ENCODE assay signal across 12 mouse cellular contexts in the genomic region with DNA sequence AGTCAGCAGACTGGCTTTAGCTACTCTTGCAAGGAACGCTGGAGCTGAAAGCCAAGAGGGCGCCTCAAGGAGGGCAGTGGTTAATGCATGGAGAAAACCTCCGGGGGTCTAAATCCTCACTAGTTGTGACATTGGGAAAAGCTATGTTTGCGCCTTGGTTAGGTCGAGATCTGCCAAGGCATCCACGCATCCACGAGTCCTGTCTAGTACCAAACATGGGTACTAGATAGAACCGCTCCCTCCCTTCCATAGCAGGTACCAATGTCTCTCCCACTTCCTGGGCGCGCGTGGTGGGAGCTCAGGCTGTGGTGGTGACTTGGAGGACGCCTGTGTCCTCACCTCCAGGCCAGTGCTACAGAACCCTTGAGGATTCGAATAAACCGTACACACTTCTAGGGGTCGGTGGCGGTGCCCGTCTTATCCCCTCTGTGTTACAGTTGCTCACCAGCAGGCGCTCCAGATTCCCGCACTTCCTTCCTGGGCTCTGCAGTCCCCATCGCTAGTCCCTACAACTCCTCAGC. TPM values are rescaled to one million over a fixed set of nuclear protein-coding genes. Genes with fewer than 3 reads are reported as not detected.
DNase-seq lines count a peak whose midpoint lies in the region; ATAC-seq and TF ChIP-seq lines count a peak whose summit lies in the region.
"Had no signal": no experiment of that assay in that cellular context is flagged by ENCODE, and none has a peak within 500 bp of the region (broad histone marks: within the 10 kb centered on the region; RNA-seq: fewer than 3 reads in every experiment).

No protein-coding gene starts in this region.

- 2% methylated on average over 20 of the region's 20 CpGs for WGBS in embryonic facial prominence, embryonic 12.5 days
- 6% methylated on average over 20 of the region's 20 CpGs for WGBS in hindbrain, embryonic 14.5 days
- WGBS in neural tube, embryonic 13.5 days: 3% methylated on average over 20 of the region's 20 CpGs

- peak; percentile 33 for TF ChIP-seq CTCF in left cerebral cortex, adult 2 months (IDR thresholded peaks at IDR 0.05)

- 0 out of 2 replicates have a peak overlapping the region, but pooled peaks have one; percentile 13 for H3K4me3 ChIP-seq in left cerebral cortex, adult 2 months
- no peak overlapping the region for H3K4me3 ChIP-seq in embryonic facial prominence, embryonic 12.5 days
- H3K4me3 ChIP-seq in hindbrain, embryonic 14.5 days (replicated peaks; ENCODE audit: low read length): peak overlapping the region; percentile 3; the same call in 1 of the 2 replicates
- peak overlapping the region; percentile 36; the same call in 1 of the 2 replicates for H3K4me3 ChIP-seq in neural tube, embryonic 13.5 days

- peak overlapping the region; percentile 95 for H3K27ac ChIP-seq in left cerebral cortex, adult 2 months
- H3K27ac ChIP-seq in embryonic facial prominence, embryonic 12.5 days: no peak overlapping the region
- peak overlapping the region; percentile 99 for H3K27ac ChIP-seq in hindbrain, embryonic 14.5 days
- peak overlapping the region; percentile 99 for H3K27ac ChIP-seq in neural tube, embryonic 13.5 days (replicated peaks)
- H3K27ac ChIP-seq: embryonic facial prominence, embryonic 15.5 days; gastrocnemius, adult 2 months had no signal

- ATAC-seq in embryonic facial prominence, embryonic 12.5 days (ENCODE audit: insufficient number of reproducible peaks, insufficient read depth, low FRiP score, low TSS enrichment): 0 out of 2 replicates have a peak, but pooled peaks have one; percentile 37
- ATAC-seq in hindbrain, embryonic 14.5 days (ENCODE audit: low FRiP score): no peak
- ATAC-seq in neural tube, embryonic 13.5 days (ENCODE audit: low read depth): peak; percentile 3; the same call in 1 of the 2 replicates
- ATAC-seq in megakaryocyte, adult 5-6 weeks (ENCODE audit: poor library complexity, severe bottlenecking): no peak
- ATAC-seq in erythroid progenitor cell, adult 5-6 weeks (replicated peaks; ENCODE audit: low FRiP score, poor library complexity, severe bottlenecking): no peak

- no peak overlapping the region for H3K4me2 ChIP-seq in embryonic facial prominence, embryonic 12.5 days (replicated peaks)
- H3K4me2 ChIP-seq in hindbrain, embryonic 14.5 days (replicated peaks): peak overlapping the region; percentile 68
- peak overlapping the region; percentile 65 for H3K4me2 ChIP-seq in neural tube, embryonic 13.5 days

- no peaks in the 10 kb centered on the region for H3K9me3 ChIP-seq in embryonic facial prominence, embryonic 12.5 days
- H3K9me3 ChIP-seq in hindbrain, embryonic 14.5 days (ENCODE audit: control insufficient read depth, low read length): no peaks in the 10 kb centered on the region
- no peaks in the 10 kb centered on the region for H3K9me3 ChIP-seq in neural tube, embryonic 13.5 days
- H3K9me3 ChIP-seq: embryonic facial prominence, embryonic 15.5 days had no signal

- no peaks in the 10 kb centered on the region for H3K36me3 ChIP-seq in embryonic facial prominence, embryonic 12.5 days
- peaks cover 26% of the 10 kb centered on the region; the same call in 1 of the 2 replicates for H3K36me3 ChIP-seq in hindbrain, embryonic 14.5 days (replicated peaks; ENCODE audit: control insufficient read depth, insufficient read depth)
- peaks cover 24% of the 10 kb centered on the region; the same call in 1 of the 2 replicates for H3K36me3 ChIP-seq in neural tube, embryonic 13.5 days
- H3K36me3 ChIP-seq: embryonic facial prominence, embryonic 15.5 days had no signal

- H3K27me3 ChIP-seq in embryonic facial prominence, embryonic 12.5 days: peaks cover 99% of the 10 kb centered on the region
- H3K27me3 ChIP-seq in hindbrain, embryonic 14.5 days (ENCODE audit: control insufficient read depth, insufficient read depth, low read length): peaks cover 6% of the 10 kb centered on the region; the same call in 1 of the 2 replicates
- H3K27me3 ChIP-seq in neural tube, embryonic 13.5 days: peaks cover 48% of the 10 kb centered on the region

- no peak overlapping the region for H3K9ac ChIP-seq in embryonic facial prominence, embryonic 12.5 days
- H3K9ac ChIP-seq in hindbrain, embryonic 14.5 days: peak overlapping the region; percentile 80
- H3K9ac ChIP-seq in neural tube, embryonic 13.5 days: peak overlapping the region; percentile 83
- H3K9ac ChIP-seq: embryonic facial prominence, embryonic 15.5 days; lung, embryonic 14.5 days had no signal

- intact Hi-C loops in left cerebral cortex, adult 2 months (cut with DNase I): no loop called here
- intact Hi-C loops in left cerebral cortex, postnatal 4 days (cut with DNase I): no loop called here

- H3K4me1 ChIP-seq in embryonic facial prominence, embryonic 12.5 days: peaks cover 7% of the 10 kb centered on the region; the same call in 1 of the 2 replicates
- H3K4me1 ChIP-seq in hindbrain, embryonic 14.5 days (replicated peaks; ENCODE audit: control insufficient read depth, insufficient read depth, low read length): peaks cover 79% of the 10 kb centered on the region
- H3K4me1 ChIP-seq in neural tube, embryonic 13.5 days (replicated peaks): peaks cover 97% of the 10 kb centered on the region

- DNase-seq in left cerebral cortex, adult 2 months (ENCODE audit: extremely low spot score in 1 of 2, low spot score in 2 of 2): peak in 1 of 2 experiments; percentile 32
- DNase-seq in left cerebral cortex, postnatal 4 days: no peak
- peak; percentile 57 for DNase-seq in hindbrain, embryonic 14.5 days (ENCODE audit: low spot score)
- DNase-seq in lung, postnatal 4 days: no peak
- DNase-seq: gastrocnemius, adult 2 months; kidney, postnatal 14 days; lung, embryonic 14.5 days had no signal

RNA-seq across cellular contexts. Expression of a gene that starts 48.3 kb away (rescaled TPM):
- 100 to 1,000 TPM in 1 of 2 experiments, 10 to 100 TPM in 1; 86.7 to 100 TPM for total RNA-seq in left cerebral cortex, adult 2 months (2021)
- 10 to 100 TPM; 75.8 to 80.6 TPM for total RNA-seq in left cerebral cortex, postnatal 4 days (2021)
- polyA plus RNA-seq in embryonic facial prominence, embryonic 12.5 days (2016; fragmentation: Nextera tagmentation; extraction: Ambion mirVana): 42.3 and 42.5 TPM in 2 replicates
- polyA plus RNA-seq in hindbrain, embryonic 14.5 days (2014; fragmentation: Nextera tagmentation; extraction: Ambion mirVana): 26.3 and 28.9 TPM in 2 replicates
- polyA plus RNA-seq in neural tube, embryonic 13.5 days (2015; fragmentation: Nextera tagmentation; extraction: Ambion mirVana): 28.2 and 28.6 TPM in 2 replicates
- total RNA-seq in megakaryocyte, adult 5-6 weeks (2015): 18.9 and 26.5 TPM in 2 replicates
- 61.2 and 71.9 TPM in 2 replicates for total RNA-seq in megakaryocyte, adult 5-6 weeks (2017)
- total RNA-seq in erythroid progenitor cell, adult 5-6 weeks (2015; ENCODE audit: low replicate concordance): 14.7 and 28.5 TPM in 2 replicates
- 50.2 and 51.1 TPM in 2 replicates for total RNA-seq in erythroid progenitor cell, adult 5-6 weeks (2017; ENCODE audit: low replicate concordance)

Comparison
In these comparisons a context has a peak if more than half of its experiments do, and no peak if none do; other contexts are left out.
1. ATAC-seq: peak in embryonic facial prominence, embryonic 12.5 days (single experiment) and neural tube, embryonic 13.5 days (single experiment); none in hindbrain, embryonic 14.5 days (single experiment), megakaryocyte, adult 5-6 weeks (single experiment) and erythroid progenitor cell, adult 5-6 weeks (single experiment).